Mouse (Mus musculus): ENCODE data around the gene Ifna16. TPM values are rescaled to one million over a fixed set of nuclear protein-coding genes. Genes with fewer than 3 reads are reported as not detected.

Gene Ifna16
- not detected in 2 replicates for total RNA-seq (2015)
- not detected in 2 replicates for total RNA-seq (2017)

DNA sequence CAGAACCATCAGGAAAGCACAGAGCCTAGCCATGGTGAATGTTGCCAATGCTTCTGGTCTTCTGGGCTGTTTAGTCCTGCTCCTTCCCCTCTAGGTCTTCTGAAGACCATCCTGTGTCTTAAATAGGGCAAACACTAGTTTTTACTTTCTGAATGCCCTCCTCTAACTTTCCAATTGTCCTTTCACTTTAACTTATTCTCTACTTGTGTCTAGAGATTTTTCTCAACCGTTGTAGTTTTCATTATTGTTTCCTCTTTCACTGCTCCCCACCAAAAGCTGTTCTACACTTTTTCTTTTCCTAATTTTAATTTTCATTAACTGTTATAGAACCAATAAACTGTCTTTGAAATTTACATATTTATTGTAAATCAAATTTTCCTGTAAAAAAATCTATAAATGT lies at the start of gene Ifna16:
Gene Ifna16 (minus strand): TSS at position 101 of the 400 bp plus-strand sequence.
- no peak for ATAC-seq (replicated peaks; ENCODE audit: poor library complexity)

DNA sequence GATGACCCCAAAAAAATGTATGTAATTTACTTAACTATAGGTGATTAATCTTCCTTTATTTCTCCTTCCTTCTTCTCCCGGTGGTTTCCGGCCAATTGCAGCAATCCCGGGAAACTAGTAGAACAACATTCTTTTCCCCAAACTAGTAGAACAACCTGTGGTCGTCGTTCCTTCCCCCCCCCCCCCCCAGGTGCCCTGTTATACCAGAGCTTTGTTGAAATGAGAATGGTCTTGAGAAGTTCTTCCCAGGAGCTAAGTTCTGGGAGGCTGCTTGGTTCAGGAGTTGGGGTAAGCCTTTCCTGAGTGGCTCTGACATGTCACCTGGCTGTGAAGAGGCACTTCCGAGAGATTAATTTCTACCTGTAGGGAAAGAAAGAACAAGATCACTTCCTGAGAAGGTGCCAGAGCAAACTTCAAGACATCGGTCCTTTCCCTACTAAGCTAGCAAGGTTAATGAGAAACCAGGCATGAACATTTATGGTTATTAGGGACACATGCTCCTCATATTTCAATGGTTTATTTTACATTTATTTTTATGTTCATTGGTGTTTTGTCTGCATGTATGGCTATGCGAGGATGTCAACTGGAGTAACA lies 46.9 kb upstream of the Ifna16 start:
- ATAC-seq (replicated peaks; ENCODE audit: poor library complexity), result no peak

DNA sequence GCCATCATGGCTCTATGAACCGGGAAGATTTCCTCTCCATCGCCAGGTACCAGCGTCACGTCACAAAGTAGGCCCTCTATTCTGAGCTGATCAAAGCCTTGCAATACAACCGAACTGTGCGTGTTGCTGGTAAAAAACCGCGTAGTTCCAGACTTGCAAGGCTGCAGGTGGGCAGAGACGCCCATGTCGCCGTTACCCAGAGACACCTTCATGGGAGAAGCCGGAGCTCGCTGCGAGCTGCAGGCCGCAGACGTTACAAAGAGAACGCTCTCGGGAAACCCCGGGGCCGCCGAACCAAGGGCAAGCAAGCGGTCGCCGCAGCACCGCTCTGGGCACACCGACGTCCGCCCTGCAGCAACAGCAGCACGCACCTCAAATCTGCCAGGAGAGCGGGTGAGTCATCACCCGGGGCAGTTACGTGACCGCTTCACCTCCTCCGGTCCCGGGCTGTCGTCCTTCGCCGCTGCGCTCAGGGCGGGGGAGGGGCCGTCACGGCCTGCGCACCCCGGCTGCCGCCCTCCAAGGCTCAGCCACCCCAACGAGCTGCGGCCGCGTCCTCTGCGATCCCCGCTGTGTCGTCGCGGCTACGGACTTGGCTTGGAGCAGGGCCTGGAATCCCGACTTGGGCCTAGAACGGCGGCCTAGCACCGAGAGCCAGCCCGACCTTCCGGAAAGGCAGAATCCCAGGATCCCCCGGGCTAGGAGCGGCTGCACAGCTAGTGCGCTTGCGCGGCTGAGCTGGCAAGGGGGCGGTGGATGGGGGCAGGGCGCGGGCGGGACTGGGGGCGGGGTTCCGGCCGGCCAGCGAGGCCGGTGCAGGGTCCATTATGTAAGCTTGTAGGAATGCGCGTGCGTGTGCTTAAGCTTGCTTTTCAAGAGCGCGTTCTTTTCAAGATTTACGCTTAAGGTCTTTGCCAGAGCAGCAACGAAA lies 45.3 kb upstream of the Ifna16 start, which contains the start of the genes Gm26566 and Klhl9:
Gene Gm26566 (plus strand): TSS at position 15 of the 931 bp plus-strand sequence.
Gene Klhl9 (minus strand): TSS at position 675 of the 931 bp plus-strand sequence.
- ATAC-seq (replicated peaks; ENCODE audit: poor library complexity), result peak; percentile 81

DNA sequence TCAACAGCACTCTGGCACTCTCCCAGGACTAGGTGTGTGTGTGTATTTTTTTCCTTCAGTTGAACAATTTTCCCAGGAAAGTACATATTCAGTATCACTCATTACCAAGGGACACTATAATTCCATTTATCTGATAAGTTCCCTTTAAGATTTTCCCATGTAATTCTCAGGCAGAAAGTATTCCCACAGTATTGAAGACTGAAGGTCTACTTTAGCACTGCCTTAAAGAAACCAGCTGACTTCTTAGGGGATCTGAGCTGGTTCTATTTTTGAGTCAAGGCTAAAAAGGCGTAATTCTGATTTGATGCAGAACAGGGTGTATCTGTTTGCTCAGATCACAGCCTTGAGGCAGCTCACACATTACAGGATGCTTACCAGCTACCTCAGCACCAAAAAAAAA lies 42.0 kb upstream of the Ifna16 start:
- ATAC-seq (replicated peaks; ENCODE audit: poor library complexity), result no peak

DNA sequence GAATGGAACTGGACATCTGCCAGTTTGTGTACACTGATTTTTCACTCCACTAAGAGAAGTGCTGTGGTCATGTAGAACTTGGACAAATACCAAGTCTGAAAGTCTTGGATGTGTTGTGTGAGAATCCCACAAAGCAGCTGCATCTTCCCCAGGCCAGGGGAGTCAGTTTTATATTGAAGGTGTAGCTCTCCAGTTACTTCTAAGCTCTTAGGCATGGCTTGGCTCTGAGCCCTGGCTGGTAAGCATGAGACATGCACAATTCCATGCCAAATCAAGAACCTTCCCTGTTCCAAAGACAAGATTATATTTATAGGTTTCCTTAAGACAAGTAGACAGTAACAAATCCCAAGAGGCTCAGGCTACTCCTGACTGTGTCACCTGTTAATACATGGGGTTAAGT lies 38.3 kb upstream of the Ifna16 start:
- ATAC-seq (replicated peaks; ENCODE audit: poor library complexity), result no peak

DNA sequence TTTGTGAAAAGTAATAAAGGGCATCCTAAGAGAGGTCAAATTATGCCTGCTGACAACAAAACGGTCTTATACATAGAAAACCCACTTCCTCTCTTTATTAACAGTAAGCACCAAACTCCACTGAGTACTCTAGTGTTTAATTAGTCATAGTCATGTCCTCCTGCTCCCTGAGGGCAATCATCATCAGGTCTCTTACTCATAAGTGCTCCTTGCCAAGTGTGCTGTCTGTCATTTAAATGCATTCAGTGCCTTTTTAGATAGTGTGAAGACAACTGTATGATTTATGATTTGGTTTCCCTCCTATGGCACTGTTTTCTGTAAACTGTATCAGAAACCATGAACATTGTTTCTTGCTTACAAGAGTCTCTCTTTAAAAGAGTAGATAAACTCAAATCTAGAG lies 37.6 kb upstream of the Ifna16 start:
- no peak for ATAC-seq (replicated peaks; ENCODE audit: poor library complexity)

DNA sequence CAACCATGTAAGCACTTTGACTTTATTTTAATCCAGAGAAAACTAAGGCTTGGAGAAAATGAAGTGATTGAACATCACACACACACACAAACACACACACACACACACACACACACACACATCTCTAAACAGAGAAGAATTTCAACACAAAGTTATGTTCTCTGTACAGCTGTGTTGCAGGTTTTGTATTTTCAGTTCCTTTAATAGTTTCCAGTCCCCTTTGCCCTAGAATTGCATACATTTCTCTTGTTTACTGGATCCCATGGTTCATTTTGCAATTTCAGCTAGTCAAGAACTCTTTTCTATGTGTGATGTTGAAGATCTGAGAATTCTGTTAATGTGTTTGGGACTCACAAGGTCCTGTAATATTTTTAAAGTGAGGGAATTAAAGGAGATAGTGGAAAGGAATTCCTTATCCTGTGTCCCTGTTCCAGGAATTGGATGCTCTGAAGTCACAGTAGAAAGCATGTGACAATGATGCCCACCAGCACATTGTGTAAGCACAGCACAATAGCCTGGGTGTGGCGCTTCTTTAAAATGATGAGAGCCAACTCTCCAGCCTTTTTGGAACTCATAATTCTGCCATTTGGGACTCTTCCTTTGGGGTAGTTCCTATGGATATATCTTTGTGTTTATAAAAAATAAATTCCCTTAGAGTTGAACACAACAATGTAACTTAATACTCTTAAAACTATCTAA lies 30.6 kb upstream of the Ifna16 start:
- ATAC-seq (replicated peaks; ENCODE audit: poor library complexity), result peak; percentile 77

DNA sequence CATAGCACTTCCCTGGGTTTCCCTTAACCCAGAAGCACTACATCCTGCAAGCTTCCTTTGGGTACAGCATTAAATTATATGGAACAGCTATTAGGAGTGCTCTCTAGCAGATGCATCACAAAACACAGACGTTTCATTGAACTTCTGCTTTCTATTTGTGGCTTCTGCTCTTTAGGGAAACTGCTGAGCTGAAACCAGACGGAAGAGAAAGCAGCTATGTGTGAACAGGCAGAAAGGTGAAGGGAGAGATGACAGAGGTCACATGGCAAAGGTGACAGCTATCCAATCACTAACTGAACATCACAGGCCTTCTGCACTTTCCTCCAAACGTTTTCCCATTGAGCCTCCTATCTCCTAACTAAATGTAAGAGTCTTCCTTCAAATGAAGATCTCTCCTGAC lies 29.2 kb upstream of the Ifna16 start:
- peak; percentile 82 for ATAC-seq (replicated peaks; ENCODE audit: poor library complexity)

DNA sequence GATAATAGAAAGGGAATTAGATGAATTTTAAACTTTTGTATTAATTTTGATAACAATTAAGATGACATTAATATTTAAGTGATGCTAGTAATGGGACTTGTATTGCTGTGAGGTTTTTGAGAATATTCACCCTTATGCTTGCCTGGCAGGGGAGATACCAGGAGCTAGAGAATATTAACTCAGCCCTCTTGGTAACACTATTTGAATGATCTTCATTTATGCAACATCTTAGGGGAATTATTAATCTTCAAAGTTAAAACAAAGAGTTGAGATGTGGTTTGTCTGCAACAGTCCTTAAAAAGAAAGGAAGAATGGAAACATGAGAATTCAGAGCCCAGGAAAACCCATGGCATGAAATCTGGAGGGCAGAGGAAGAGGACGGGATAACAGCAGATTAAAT lies 22.6 kb upstream of the Ifna16 start:
- no peak for ATAC-seq (replicated peaks; ENCODE audit: poor library complexity)

DNA sequence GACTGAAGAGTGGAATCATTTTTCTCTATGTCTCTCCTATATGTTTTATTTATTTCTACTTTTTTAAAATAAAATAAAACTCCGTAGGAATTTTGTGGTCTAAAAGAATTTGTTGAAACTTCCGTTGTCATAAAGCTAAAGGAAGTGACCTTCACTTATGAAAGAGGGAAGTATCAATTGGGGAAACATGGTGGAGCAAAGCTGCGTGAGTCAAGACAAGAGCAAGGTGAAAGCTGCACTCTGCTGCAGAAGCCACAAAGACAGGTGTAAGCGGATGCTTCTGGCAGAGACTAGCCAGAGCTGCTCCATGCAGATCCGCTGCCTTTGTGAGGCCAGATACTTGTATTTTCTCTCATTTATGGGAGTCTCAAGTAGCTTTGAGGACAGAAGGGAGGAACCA lies 22.1 kb upstream of the Ifna16 start:
- ATAC-seq (replicated peaks; ENCODE audit: poor library complexity), result peak; percentile 67

DNA sequence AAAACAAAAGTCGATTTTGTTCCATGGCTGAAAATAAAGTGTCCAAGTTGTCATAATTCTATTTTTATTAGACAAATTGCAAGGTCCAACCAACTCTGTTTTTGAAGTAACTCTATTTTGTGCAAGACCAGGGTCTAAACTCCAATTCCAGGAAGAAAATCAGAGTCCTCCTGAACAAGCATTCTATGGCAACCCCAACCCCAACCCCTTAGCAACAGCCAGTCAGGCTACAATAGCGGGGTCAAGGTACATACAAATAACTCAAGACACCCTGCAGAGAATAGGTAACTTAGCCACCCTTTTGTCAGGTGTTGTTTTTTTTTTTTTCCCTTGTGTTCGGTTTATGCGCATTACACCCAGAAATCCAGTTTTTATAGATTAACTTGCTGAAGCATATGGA lies 21.0 kb upstream of the Ifna16 start:
- ATAC-seq (replicated peaks; ENCODE audit: poor library complexity), result no peak

DNA sequence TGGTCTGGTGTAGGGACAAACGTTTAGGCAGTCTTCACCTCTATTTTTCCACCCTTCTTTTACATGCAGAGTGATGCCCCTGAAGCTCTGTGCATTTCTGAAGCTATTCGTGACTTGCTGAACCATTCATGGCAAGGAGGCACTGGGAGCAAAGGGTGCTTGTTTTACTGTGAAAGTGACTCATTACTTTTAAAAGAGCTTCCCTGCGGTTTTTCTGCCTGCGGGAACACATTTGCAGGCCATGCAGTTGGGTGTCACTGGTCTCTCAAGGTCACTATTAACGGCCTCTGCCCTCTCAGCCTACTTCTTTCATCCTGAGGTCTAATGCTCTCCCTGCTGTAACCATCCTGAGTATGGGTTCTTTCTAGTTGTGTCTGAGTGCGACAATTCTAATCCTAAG lies 20.4 kb upstream of the Ifna16 start:
- no peak for ATAC-seq (replicated peaks; ENCODE audit: poor library complexity)

DNA sequence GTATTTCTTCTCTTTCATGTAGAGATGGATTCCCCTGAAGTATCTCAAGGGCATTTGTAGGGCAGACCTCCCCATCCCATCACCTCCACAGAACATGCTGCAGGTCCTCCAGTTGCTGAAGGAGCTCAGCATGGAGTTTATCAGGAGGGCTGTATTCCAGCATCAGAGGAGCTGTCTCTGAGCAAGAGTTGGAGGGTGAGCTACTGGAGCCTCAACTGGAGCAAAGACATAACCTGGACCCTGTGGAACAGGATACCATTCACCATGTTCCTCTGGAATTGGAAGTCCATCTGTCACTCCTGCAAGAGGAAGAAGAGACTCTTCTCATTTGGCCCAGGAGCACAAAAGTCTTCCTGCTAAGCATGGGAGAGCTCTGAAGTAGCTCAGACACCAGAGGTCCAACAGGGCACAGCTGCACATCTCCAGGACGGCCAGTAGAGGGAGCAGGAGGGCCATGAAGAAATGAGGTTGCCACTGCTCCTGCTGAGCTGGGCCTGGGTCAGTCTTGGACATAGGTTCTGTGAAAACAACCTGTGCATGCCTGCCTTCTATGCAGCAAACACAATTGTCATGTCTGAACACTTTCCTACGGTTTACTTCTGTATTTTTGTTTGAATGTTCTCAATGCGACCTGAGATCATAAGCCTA lies 19.6 kb upstream of the Ifna16 start:
- ATAC-seq (replicated peaks; ENCODE audit: poor library complexity), result peak; percentile 96

DNA sequence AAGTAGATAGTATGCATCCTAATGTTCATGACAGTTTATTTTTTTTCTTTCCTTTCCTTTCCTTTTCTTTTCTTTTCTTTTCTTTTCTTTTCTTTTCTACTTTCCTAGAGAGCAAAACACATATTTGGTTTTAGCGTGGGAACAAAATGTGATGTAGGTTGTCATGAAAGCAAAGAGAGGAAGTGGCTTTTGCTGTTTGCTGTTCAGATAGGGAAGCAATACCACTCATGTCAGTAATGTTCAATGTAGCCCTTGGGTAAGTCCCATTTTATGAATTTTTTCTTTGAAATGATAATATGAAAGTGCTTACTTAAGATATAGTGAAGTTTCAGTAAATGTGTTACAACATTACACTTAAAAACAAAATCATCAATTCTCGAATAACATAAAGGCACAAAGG lies 16.7 kb upstream of the Ifna16 start:
- ATAC-seq (replicated peaks; ENCODE audit: poor library complexity), result peak; percentile 52

DNA sequence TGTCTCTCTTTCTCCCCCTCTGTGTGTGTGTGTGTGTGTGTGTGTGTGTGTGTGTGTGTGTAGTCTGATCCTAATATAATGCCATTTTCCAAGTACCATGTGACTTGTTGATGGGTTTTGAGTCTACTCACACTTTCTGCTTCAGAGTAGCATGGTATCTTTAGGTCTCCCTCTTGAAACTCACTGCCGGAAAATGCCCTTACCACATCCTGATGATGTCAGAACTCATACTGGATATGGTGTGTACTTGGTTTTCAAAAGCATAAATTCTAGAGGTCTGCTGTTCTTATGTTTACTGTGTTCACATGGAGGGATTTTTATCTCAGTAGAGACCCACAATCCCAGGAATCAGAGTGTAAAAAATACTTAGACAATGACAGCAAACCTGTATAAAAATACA lies 15.8 kb upstream of the Ifna16 start:
- no peak for ATAC-seq (replicated peaks; ENCODE audit: poor library complexity)

DNA sequence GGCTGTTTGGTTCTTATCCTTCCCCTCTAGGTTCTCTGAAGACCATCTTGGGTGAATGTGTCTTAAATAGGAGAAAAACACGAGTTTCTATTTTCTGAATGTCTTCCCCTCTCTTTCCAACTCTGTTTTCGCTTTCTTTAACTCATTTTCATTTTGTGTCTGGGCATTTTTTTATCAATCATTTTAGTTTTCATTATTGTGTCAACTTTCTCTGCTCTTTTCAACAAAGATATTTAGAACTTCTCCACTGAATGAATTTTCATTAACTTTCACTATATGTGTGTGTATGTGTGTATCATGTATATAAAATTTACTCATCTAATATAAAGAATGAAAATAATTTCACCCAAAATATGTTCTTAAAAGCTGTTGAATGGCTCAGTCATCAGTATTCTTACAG lies 14.5 kb upstream of the Ifna16 start, which contains the start of gene Ifnab:
Gene Ifnab (minus strand): TSS at position 101 of the 400 bp plus-strand sequence.
- ATAC-seq (replicated peaks; ENCODE audit: poor library complexity), result no peak

DNA sequence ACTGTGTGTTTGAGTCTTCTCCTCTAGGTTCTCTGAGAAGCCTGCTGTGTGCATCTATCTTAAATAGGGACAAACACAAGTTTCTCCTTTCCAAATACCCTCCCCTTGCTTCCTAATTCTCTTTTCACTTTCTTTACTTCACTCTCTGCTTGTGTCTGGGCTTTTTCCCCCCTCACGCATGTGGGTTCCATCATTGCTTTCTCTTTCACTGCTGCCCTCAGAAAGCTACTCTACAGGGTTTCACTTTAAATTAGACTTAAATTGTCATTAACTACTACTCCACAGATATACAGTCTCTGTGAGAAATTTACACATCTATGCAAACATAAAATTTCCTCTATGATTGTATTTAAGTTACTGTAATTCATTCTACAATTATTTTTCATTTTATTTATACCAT lies 7.1 kb upstream of the Ifna16 start, which contains the start of gene Ifna2:
Gene Ifna2 (minus strand): TSS at position 101 of the 400 bp plus-strand sequence.
- ATAC-seq (replicated peaks; ENCODE audit: poor library complexity), result no peak

DNA sequence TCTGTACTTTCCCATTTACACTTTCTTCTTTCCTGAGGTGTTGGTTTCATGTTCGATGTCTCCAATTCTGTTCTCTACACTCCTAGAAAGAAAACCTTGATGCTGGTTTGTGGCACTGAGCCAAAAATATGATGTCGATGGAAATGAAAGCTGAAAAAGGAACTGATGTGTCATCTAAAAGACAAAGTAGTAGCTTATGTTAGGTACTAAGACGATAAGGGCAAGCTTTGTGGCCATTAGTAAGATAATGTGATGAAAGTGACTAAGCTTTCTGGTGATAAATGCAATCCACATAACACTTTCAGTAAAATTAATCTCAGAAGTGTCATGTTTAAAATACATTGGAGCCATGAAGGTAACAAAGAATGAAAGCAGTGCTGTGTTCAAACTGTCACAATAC lies 4.6 kb upstream of the Ifna16 start:
- ATAC-seq (replicated peaks; ENCODE audit: poor library complexity), result 0 out of 2 replicates have a peak, but pooled peaks have one; percentile 17

DNA sequence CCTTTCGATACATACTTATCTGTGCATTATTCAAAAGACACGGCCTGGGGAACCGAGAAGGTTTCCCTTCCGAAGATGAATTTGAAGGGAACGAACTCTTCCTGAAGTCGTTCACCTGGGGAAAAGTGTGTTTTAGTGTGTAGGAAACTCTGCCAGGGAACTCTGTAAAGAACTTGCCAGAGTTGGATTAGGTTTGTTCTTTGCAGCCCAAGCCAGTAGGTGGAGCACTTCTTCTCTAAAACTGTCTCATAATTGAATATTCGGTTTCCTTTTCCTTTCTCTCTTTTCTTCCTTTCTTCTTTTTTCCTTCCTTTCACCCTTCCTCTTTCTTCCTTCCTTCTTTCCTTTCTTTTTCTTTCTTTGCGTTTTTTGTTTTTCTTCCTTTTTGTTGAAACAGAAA lies 3.6 kb upstream of the Ifna16 start:
- ATAC-seq (replicated peaks; ENCODE audit: poor library complexity), result peak; percentile 74

DNA sequence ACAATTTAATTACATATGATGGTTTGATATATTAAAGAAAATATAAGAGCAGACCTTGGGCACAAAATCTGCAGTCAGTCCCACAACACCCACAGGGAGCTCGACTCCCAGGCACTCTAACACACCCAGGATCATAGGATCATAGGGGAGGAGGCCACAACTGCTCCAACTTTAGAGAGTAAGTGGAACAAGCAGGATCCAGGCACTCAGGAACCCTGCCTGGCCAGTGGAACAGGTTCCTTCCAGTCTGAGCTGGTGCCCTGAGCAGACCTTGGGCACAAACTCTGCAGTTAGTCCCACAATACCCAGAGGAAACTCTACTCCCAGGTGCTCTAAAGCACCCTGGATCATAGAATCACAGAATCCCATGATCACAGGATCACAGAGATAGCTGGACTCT lies 21.3 kb downstream of the Ifna16 start:
- no peak for ATAC-seq (replicated peaks; ENCODE audit: poor library complexity)

DNA sequence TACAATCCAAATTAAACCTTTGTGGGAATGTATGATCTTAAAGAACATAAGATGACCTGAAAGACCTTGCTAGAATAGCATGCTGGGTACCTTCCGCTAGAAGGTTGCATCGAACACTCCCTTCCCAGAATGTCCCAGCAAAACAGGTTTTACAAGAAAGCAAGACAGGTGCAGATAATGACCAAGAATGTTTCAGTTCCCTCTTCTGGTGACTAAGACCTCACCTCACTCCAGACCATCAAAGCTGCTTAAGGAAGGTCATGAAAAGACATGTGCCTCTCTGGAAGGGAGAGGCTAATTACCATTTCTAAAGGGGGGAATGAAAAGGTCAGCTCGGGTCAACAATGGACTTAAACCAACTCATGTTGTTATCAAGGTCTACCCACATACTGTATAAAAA lies 23.1 kb downstream of the Ifna16 start:
- ATAC-seq (replicated peaks; ENCODE audit: poor library complexity), result no peak
